Mouse (Mus musculus) cerebellum, adult 2 months (tissue): ENCODE data around the gene E130308A19Rik.

Experiments used
- CTCF ChIP-seq: fragments of 200-500 bp; IDR thresholded peaks from 2 replicates; pipeline ENCODE4 v1.5.1; 2011; ENCODE audit warnings: low read depth, mild to moderate bottlenecking, control low read depth, low read length, moderate library complexity, borderline replicate concordance; ENCODE audit not compliant: insufficient read depth
- POLR2A ChIP-seq: fragments of 200-500 bp; IDR thresholded peaks from 2 replicates; pipeline ENCODE4 v1.6.1; 2011; ENCODE audit warnings: low read length, control low read depth, borderline replicate concordance; ENCODE audit not compliant: insufficient read depth

- TF ChIP-seq CTCF: no peak
- no peak for TF ChIP-seq POLR2A
These were observed 134.0 kb downstream of the E130308A19Rik start for GRCm38 (mm10) chr4:59760016-59760415.
